Mouse (Mus musculus) kidney, adult 9 months (tissue): ENCODE results near the gene Ptpra.

Source experiments
- DNase-seq: peaks from one replicate; pipeline ENCODE4 v3.0.0; 2022

The Ptpra gene

GRCm38 (mm10) chr2:130449794-130450433, at the start of gene Ptpra:
Gene Ptpra, plus strand, starts transcription at chr2:130450278.
- peak; percentile 89 for DNase-seq

GRCm38 (mm10) chr2:130401891-130402290, 48.2 kb upstream of the Ptpra start:
- DNase-seq = no peak

GRCm38 (mm10) chr2:130404939-130405338, 45.1 kb upstream of the Ptpra start, which contains the start of the genes Gm28372 and 1700020A23Rik:
Gene Gm28372, plus strand, starts transcription at chr2:130405239.
Gene 1700020A23Rik, plus strand, starts transcription at chr2:130405259.
- DNase-seq = no peak

- no peak for DNase-seq
Observed at GRCm38 (mm10) chr2:130406178-130406577, 43.9 kb upstream of the Ptpra start, which contains the start of gene Tmem239. Gene Tmem239, plus strand, starts transcription at chr2:130406478.

GRCm38 (mm10) chr2:130408194-130408593, 41.9 kb upstream of the Ptpra start:
- no peak for DNase-seq

GRCm38 (mm10) chr2:130411558-130412495, 38.3 kb upstream of the Ptpra start:
- DNase-seq = peak; percentile 83

- no peak for DNase-seq
Observed at GRCm38 (mm10) chr2:130412775-130413174, 37.3 kb upstream of the Ptpra start.

GRCm38 (mm10) chr2:130414094-130414856, 35.8 kb upstream of the Ptpra start:
- no peak for DNase-seq

GRCm38 (mm10) chr2:130421781-130422620, 28.1 kb upstream of the Ptpra start:
- DNase-seq = no peak

GRCm38 (mm10) chr2:130423397-130424125, 26.5 kb upstream of the Ptpra start:
- peak; percentile 77 for DNase-seq

GRCm38 (mm10) chr2:130424126-130424853, 25.8 kb upstream of the Ptpra start, which contains the start of the genes Vps16 and Pced1a:
Gene Vps16, plus strand, starts transcription at chr2:130424339.
Gene Pced1a, minus strand, starts transcription at chr2:130424701.
- DNase-seq = peak; percentile 92

GRCm38 (mm10) chr2:130425112-130425511, 25.0 kb upstream of the Ptpra start:
- peak; percentile 28 for DNase-seq

GRCm38 (mm10) chr2:130429851-130430250, 20.2 kb upstream of the Ptpra start:
- no peak for DNase-seq

- no peak for DNase-seq
Observed at GRCm38 (mm10) chr2:130430484-130430883, 19.6 kb upstream of the Ptpra start.

- no peak for DNase-seq
Observed at GRCm38 (mm10) chr2:130432157-130432556, 17.9 kb upstream of the Ptpra start.

GRCm38 (mm10) chr2:130433152-130433551, 16.9 kb upstream of the Ptpra start:
- DNase-seq = peak; percentile 63

- DNase-seq = no peak
Observed at GRCm38 (mm10) chr2:130436769-130437168, 13.3 kb upstream of the Ptpra start.

- no peak for DNase-seq
Observed at GRCm38 (mm10) chr2:130438861-130439260, 11.2 kb upstream of the Ptpra start.

- DNase-seq = no peak
Observed at GRCm38 (mm10) chr2:130439840-130440480, 10.1 kb upstream of the Ptpra start.

- DNase-seq = no peak
Observed at GRCm38 (mm10) chr2:130442162-130442561, 7.9 kb upstream of the Ptpra start.
